Mouse (Mus musculus) embryo, embryonic 11 days (tissue): ENCODE results near the gene Malrd1.

Source experiments
- DNase-seq: peaks from one replicate; pipeline ENCODE4 v3.0.0-alpha.2; 2015

Malrd1 gene

DNA sequence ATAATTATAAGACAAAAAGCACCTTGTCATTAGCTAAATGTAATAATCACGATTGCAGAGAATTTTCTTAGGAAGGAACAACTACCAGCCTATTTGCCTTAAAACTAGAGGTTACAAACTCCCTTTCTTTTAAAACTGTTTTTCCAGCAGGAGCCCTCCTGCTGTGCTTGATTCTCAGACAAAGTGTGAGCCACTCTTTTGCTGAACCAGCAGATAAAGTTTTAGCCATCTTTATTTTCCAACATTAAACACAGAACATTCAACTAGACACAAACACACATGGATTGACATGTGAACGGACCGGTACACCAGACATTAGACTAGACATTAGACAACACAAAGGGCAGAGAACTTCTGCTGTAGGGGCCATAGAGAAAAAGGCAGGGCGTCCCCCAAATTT, 505.3 kb downstream of the Malrd1 start:
- peak; percentile 2 for DNase-seq

DNA sequence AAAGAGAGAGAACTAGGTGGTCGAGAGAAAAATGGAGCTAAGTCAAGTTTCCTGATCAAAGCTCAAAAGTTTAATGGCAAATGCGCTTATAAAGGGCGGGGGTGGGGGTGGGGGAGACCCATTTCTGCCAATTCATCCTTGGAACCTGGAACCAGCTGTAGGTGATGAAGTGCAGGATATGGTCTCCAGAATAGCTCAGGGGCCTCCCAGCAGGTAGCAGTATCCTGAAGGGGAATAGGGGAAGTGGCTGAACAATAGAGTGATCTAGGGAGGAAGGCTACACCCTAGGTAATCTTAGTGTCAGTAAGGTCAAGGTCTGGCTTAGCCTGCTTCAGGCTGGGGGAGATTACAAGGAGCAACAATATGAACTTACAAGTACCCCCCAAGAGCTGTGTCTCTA, 506.5 kb downstream of the Malrd1 start:
- no peak for DNase-seq

DNA sequence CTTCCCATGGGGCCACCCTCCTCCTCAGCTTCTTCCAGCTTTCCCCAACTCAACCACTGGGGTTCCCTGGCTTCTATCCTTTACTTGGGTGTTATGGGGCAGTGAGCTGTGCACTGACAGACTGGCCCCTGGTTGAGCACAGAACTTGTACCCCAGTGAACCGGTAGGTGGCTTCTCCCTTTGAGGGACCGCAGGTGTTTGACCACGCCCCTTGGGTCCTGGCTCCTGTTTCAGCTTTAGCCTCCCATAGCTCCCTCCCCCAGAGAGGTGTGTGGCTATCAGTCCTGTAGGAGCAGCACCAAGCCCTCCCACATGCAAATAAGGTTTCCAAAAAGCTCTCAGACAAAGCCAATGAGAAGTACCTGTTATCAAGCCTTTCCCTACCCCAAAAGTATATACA, 584.4 kb downstream of the Malrd1 start:
- DNase-seq: no peak

DNA sequence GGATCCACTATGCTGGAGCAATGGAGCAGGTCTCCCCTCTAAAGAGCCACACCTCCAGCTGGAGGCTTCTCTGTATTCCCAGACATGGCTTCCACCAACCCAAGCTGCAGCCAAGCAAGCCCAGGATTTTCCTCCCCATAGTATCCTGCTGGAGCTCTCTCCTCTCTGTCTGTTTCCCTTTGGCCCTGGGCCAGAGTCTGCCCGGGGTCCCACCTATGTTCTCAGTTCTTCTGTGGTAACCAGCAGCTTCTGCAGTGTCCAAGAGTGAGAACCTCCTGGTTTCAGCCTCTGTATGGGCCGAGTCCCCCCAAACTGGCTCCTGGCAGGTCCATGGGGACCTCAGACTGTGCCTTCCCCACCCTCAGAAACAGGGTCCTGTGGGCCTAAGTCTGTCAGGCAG, 587.1 kb downstream of the Malrd1 start:
- no peak for DNase-seq

DNA sequence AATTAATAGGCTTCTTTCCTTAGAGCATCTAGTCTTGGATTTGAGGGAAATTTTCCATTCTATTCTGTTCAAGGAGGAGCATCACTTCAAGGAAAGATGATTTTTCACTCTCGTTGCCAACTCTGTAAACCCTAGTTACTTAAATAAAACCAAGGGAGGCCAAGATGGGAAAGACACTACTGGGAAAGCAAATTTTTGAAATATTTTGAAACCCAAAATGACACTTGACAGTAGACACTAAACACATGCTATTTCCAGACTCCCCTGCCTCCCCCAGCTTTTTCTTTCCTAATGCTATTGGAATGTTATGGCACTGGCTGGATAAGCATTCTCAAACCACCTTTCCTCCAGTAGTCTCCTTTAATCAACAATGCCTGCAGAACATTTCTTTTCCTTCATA, 621.7 kb downstream of the Malrd1 start:
- DNase-seq: no peak

DNA sequence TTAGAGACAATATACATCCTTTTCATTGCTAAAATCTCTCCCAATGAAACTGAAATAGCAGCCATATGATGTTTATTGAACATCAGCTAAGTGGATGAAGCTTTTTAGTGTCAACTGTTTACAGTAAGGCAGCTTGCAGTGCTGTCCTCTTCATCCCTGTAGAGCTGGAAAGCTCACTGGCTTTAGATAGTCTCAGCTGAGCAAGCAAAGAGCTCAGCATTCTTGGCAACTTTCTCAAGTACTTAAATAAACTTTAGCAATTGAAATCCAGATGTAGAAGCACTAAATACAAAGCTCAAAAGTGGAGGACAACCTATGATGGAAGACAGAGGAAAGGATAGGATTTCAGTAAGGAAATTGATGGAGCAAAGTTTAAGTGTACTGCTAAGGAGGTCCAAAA, 626.3 kb downstream of the Malrd1 start:
- DNase-seq: no peak

DNA sequence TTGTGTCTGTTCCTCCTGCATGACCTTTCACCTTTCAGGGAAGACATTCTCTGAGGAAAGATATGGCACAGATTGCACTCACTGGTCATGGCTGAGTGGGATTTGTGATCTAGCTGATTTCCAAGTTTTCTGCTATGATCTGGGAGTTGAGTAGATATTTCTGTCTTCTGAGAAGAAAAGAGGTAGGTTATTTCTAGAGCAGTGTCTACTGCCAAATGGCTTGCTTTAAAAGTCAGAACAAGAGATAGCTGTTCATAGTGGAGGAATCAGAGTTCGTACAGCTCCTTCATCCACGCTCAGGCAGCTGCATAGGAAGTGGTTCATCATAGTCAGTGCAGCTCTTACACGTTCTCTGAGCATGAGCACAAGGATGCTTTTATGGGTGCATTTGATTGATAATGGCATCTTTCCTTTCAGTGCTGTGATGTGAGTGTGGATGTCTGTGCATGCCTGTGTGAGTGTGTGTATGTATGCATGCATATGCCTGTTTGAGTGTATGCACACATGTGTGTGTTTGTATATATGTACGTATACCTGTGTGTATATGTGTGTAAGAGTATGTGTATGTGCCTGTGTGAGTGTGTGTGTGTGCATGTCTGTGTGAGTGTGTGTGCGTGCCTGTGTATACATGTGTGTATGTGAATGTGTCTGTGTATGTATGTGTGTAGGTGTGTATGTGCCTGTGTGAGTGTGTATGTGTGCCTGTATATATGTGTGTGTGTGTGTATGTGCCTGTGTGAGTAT, 637.1 kb downstream of the Malrd1 start:
- no peak for DNase-seq

DNA sequence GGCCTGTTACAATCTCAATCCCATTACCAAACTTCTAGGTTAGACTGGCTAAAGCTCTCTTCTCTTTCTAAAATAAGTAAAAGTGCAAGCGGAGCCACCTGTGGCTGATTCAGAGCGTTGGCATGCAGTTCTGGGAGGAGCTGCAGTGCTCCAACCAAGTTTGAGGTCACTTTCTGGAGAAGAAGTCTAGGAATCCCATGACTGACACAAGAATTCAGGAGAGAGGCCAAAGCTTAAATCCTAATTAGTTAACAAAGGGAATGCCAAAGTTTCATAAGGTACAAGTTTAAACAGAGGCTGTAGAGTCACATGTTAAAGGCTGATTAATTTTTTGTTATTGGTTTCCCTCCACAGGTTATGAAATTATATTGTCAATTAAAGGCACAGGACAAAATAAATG, 642.3 kb downstream of the Malrd1 start:
- no peak for DNase-seq

DNA sequence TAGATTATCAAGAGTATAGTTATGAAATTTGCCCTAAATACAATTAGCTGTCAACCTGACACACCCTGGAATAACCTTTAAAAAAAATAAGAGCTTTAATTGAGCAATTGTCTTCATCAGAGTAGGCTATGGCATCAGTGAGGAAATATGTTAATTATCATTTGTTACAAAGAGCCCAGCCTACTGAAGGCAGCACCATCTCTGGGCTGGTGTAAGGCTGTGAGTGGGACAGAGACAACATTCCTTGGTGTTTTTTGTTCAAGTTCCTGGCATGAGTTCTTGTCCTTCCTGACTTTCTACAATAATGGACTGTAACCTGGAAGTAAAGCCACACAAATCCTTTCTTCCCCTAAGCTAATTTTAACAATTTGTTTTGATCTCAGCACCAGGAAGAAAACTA, 645.8 kb downstream of the Malrd1 start:
- DNase-seq: no peak

DNA sequence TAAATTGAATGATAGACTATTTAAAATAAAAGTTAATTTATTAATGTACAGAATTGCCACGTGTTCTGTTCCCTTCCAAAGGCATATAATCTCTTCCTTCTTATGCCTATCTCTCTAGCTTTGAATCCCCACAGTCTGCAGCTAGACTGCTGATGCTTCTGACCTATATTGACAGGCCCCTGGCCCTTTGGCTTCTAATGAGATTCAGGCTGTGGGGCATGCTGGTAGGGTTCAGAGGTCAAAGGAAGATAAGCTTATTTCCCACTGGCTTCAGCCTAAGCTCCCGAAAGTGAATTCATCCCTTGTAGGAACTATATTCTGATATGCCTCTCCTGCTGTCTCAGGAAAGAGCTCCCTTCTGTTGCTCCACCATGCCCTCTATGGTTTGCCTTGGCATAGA, 647.1 kb downstream of the Malrd1 start:
- no peak for DNase-seq

DNA sequence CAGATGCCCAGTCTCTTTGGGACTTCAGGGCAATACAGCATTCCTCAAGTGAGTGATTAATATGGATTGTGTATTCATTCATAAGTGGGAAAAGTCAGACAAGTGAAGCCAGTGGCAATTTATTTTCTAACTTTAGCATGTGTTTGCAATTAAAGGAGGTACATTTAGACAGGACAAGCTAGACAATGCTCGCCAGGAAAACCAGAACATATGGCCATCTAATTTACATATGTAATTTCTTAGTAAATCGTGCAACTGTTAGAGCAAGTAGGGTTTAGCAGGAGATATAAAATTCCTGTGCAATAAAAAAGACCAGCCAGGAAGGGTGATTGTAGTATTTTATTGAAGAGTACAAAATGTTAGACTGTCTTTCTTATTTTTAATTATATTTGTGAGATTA, 655.9 kb downstream of the Malrd1 start:
- no peak for DNase-seq

DNA sequence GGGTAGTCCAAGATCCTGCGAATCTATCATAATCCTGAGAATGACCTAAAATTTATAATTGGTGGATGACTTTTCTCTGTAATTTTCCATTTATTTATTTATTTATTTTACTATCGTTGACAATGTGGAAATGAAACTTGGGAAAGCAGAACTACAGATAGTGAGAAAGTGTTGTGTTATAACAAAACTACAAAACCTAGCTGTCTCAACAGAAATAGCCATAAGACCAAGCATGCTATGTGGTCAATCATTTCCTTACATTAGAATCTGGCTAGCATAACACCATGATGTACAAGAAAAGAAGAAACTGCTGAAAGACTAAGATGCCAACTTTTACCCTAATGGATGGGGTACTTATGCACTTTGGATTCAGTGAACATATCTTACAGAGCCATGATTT, 656.9 kb downstream of the Malrd1 start:
- DNase-seq: no peak

DNA sequence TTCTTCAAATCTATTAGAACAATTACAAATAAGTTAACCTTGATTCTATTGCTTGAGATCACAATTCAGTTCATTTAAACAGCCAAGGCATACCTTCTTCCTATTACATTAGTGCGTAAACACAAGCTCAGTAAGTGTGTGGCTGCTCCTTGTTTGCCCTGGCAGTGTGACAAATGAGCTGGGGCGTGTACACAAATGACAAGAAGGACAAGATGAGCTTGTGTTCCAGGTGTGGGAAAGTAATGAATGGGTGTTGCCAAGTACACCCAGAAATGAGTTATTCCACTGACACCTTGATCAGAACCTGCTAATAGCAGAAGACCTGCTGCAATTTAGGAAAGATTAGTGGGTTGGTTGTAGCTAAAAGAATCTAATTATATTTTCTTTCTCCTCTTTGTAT, 683.7 kb downstream of the Malrd1 start:
- DNase-seq: no peak

DNA sequence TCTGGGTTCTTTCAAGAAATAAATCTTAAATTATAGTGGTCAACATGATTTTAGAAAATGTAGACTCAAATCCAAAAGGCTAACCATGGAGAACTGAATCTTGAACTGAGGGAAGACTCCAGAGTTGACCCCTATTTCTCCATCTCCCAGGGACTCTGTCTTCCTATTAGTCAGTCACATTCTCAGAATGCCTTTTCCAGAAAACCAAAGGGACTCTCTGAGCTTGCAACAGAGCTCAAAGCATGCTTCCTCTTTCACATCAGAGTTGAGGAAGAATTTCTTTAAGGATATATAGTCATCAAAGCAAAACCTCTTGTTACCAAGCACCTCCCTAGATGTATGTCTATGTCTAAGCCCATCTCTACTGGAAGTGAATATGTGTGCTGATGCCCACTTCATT, 686.5 kb downstream of the Malrd1 start:
- DNase-seq: no peak

DNA sequence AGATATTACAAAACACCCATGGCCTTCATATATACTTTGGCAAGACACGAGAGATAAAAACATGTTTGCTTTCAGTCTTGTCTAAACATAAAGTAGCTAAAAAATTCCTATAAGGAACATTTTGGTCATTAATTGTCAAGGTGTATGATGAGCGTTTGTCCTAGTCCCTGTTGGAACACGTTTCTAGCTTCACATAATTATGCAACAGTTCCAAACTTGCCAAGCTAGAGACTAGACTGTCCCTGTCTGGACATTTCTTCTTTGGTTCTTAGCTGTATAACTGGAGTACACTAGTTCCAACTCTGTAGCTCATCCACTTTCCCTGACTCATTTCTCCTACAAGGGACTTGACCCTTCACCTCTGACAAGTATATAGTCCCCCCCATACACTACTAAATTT, 687.8 kb downstream of the Malrd1 start:
- no peak for DNase-seq

DNA sequence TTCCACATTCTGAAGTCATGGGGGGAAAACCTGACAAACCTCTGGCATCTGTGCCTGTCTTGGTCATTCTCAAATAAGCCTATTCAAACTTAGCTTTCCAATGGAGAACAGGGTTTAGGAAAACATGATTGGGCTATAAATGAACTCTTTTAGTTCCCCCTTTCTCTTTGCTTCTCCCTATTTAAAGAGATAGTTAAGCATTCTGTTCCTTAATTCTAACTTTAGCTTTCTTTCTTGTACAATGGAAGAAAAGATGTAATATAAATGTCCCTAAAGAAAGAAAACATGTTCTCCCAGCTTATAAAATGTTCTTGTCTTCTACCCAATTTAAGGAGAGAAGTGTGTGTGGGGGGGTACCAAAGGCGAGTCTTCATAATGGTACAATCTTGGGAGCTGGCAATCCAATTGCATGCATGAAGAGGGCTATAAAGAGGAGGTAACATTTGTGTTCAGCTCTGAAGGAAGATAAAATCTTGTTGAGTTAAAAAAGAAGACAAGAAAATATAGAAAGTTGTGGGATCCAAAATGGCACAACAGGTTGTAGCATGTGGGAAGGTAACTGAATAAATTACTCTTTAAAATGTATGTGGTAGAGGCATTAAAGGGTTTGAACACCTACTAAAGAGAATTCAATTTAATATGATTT, 702.0 kb downstream of the Malrd1 start:
- DNase-seq: no peak

DNA sequence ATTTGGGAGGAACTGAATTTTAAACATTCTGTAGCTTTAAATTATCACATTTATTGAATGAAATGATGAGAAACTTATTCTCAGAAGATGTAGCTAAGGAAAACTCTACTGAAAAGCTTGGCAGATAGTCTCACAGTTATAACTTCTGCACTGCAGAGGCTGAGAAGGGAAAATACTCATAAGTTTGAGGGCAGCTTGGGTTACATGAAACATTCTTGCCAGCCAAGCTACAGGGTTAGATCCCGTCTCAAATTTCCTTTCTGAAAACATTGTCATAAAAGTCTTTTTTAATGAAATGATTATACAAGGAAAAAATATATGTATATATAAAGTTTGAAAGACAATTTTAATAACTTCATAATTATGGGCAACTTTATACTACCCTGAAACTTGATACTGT, 714.6 kb downstream of the Malrd1 start:
- DNase-seq: no peak

DNA sequence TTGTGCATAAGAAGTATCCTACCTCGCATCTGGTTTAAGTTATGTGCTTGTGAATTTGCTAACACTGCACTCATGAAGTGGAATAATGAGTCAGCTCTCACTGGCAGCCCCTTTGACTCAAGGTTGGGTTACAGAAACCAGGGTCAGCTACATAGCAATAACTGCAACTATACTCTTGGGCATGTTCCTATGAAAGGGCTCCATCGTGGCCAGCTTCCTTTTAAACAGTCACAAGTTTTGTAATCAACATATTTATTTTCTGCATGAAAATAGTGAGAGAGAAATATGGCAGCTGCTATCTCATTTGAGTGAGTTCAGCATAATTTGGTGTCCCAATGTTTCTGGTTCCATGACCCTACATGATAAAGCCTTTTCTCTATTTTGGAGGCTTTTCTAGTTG, 716.8 kb downstream of the Malrd1 start:
- DNase-seq: peak; percentile 11

DNA sequence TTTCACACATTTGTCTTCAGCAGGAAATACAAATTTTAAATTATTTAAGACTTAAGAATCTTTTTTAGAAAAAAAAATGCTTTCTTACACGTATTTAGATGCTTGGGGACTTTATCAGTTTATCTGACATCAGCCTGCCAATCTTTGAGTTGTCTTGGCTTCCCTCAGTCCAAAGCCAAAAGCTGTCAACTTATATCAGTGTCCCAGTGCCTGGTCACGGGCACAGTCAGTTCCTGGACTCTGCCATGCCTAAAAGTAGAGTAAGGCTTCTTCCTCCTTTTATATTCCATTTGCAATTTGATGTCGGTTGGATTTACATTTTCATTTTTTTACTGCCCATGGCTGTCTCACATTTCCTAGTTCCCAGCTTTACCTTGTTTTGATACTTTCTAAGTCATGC, 722.6 kb downstream of the Malrd1 start:
- no peak for DNase-seq

DNA sequence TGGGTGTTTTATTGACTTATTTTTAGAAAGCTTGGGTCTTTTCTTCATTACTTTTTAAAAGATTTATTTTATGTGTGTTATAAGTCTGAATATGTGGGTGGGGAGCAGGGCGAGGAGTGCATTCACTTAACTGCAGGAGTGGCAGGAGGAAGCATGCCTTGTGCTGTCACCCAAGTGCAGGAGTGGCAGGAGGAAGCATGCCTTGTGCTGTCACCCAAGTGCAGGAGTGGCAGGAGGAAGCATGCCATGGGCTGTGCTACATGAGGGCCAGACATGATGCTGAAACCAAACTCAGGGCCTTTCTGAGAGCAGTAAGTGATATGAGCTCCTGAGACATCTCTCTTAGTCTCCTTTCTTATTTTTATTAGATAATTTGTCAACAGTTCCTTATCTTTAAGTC, 726.0 kb downstream of the Malrd1 start:
- DNase-seq: no peak
